Mouse (Mus musculus): ENCODE measurements around the gene Cxcl14. TPM values are rescaled to one million over a fixed set of nuclear protein-coding genes. Genes with fewer than 3 reads are reported as not detected.
A peak's percentile ranks its signal among the peaks of the same experiment; 100 is the strongest.

The Cxcl14 gene
- polyA plus RNA-seq, 1 experiment: 1.7 TPM

- TF ChIP-seq FLI1 (IDR thresholded peaks at IDR 0.05; ENCODE audit: low read length) (no peak), GATA1 (IDR thresholded peaks at IDR 0.05; ENCODE audit: borderline replicate concordance, low read length) (no peak)
- peaks cover 23% of the 10 kb centered on the region for H3K9me3 ChIP-seq
- H3K4me3 ChIP-seq (replicated peaks): no peak overlapping the region
- H3K27me3 ChIP-seq (replicated peaks): peaks cover 23% of the 10 kb centered on the region
- H3K36me3 ChIP-seq (replicated peaks; ENCODE audit: low read length): no peaks in the 10 kb centered on the region
- H3K4me1 ChIP-seq: no peaks in the 10 kb centered on the region
Measured at GRCm38 (mm10) chr13:56270124-56270523, 26.2 kb downstream of the Cxcl14 start.

- Histone ChIP-seq H3K27me3 (replicated peaks) (peaks cover 35% of the 10 kb centered on the region), H3K9me3 (peaks cover 29% of the 10 kb centered on the region), H3K4me3 (replicated peaks) (no peak overlapping the region), H3K4me1 (no peaks in the 10 kb centered on the region), H3K36me3 (replicated peaks; ENCODE audit: low read length) (no peaks in the 10 kb centered on the region)
- TF ChIP-seq FLI1 (IDR thresholded peaks at IDR 0.05; ENCODE audit: low read length) (no peak), GATA1 (IDR thresholded peaks at IDR 0.05; ENCODE audit: borderline replicate concordance, low read length) (no peak)
Measured at GRCm38 (mm10) chr13:56267396-56267795, 29.0 kb downstream of the Cxcl14 start.

GRCm38 (mm10) chr13:56266435-56266834 lies 29.9 kb downstream of the Cxcl14 start:
- H3K27me3 ChIP-seq (replicated peaks): peaks cover 43% of the 10 kb centered on the region
- TF ChIP-seq FLI1 (IDR thresholded peaks at IDR 0.05; ENCODE audit: low read length) (no peak), GATA1 (IDR thresholded peaks at IDR 0.05; ENCODE audit: borderline replicate concordance, low read length) (no peak)
- H3K9me3 ChIP-seq: peaks cover 23% of the 10 kb centered on the region
- no peak overlapping the region for H3K4me3 ChIP-seq (replicated peaks)
- H3K4me1 ChIP-seq: no peaks in the 10 kb centered on the region
- no peaks in the 10 kb centered on the region for H3K36me3 ChIP-seq (replicated peaks; ENCODE audit: low read length)

GRCm38 (mm10) chr13:56265661-56266060 lies 30.7 kb downstream of the Cxcl14 start:
- H3K4me3 ChIP-seq (replicated peaks): no peak overlapping the region
- H3K4me1 ChIP-seq: no peaks in the 10 kb centered on the region
- peaks cover 45% of the 10 kb centered on the region for H3K27me3 ChIP-seq (replicated peaks)
- peaks cover 18% of the 10 kb centered on the region for H3K9me3 ChIP-seq
- TF ChIP-seq GATA1 (IDR thresholded peaks at IDR 0.05; ENCODE audit: borderline replicate concordance, low read length): no peak
- TF ChIP-seq FLI1 (IDR thresholded peaks at IDR 0.05; ENCODE audit: low read length): no peak
- H3K36me3 ChIP-seq (replicated peaks; ENCODE audit: low read length): no peaks in the 10 kb centered on the region

- peaks cover 73% of the 10 kb centered on the region for H3K27me3 ChIP-seq (replicated peaks)
Measured at GRCm38 (mm10) chr13:56262269-56262668, 34.1 kb downstream of the Cxcl14 start.

GRCm38 (mm10) chr13:56260344-56260780 lies 36.0 kb downstream of the Cxcl14 start:
- Histone ChIP-seq H3K27me3 (replicated peaks) (peaks cover 87% of the 10 kb centered on the region), H3K4me1 (peaks cover 4% of the 10 kb centered on the region; the same call in 1 of the 2 replicates)
- no peak for TF ChIP-seq GATA1 (IDR thresholded peaks at IDR 0.05; ENCODE audit: borderline replicate concordance, low read length)
- no peak for TF ChIP-seq FLI1 (IDR thresholded peaks at IDR 0.05; ENCODE audit: low read length)

More at GRCm38 (mm10) chr13:56262269-56262668, 34.1 kb downstream of the Cxcl14 start:
- Histone ChIP-seq H3K4me1 (peaks cover 4% of the 10 kb centered on the region; the same call in 1 of the 2 replicates), H3K36me3 (replicated peaks; ENCODE audit: low read length) (no peaks in the 10 kb centered on the region), H3K9me3 (peaks cover 12% of the 10 kb centered on the region), H3K4me3 (replicated peaks) (no peak overlapping the region)
- TF ChIP-seq GATA1 (IDR thresholded peaks at IDR 0.05; ENCODE audit: borderline replicate concordance, low read length) (no peak), FLI1 (IDR thresholded peaks at IDR 0.05; ENCODE audit: low read length) (no peak)

GRCm38 (mm10) chr13:56259926-56260250 lies 36.5 kb downstream of the Cxcl14 start:
- H3K4me3 ChIP-seq (replicated peaks): no peak overlapping the region
- no peaks in the 10 kb centered on the region for H3K36me3 ChIP-seq (replicated peaks; ENCODE audit: low read length)
- H3K27me3 ChIP-seq (replicated peaks): peaks cover 91% of the 10 kb centered on the region
- TF ChIP-seq GATA1 (IDR thresholded peaks at IDR 0.05; ENCODE audit: borderline replicate concordance, low read length) (no peak), FLI1 (IDR thresholded peaks at IDR 0.05; ENCODE audit: low read length) (no peak)
- peaks cover 8% of the 10 kb centered on the region; the same call in 1 of the 2 replicates for H3K4me1 ChIP-seq
- H3K9me3 ChIP-seq: peaks cover 6% of the 10 kb centered on the region

More at GRCm38 (mm10) chr13:56260344-56260780, 36.0 kb downstream of the Cxcl14 start:
- no peak overlapping the region for H3K4me3 ChIP-seq (replicated peaks)
- H3K9me3 ChIP-seq: peaks cover 6% of the 10 kb centered on the region
- H3K36me3 ChIP-seq (replicated peaks; ENCODE audit: low read length): no peaks in the 10 kb centered on the region

GRCm38 (mm10) chr13:56259021-56259925 lies 37.1 kb downstream of the Cxcl14 start:
- peak overlapping the region; percentile 62 for H3K4me3 ChIP-seq (replicated peaks)
- H3K9me3 ChIP-seq: peaks cover 2% of the 10 kb centered on the region; the same call in 1 of the 2 replicates
- peaks cover 94% of the 10 kb centered on the region for H3K27me3 ChIP-seq (replicated peaks)

GRCm38 (mm10) chr13:56258196-56259020 lies 37.9 kb downstream of the Cxcl14 start:
- H3K9me3 ChIP-seq: peaks cover 2% of the 10 kb centered on the region; the same call in 1 of the 2 replicates
- TF ChIP-seq GATA1 (IDR thresholded peaks at IDR 0.05; ENCODE audit: borderline replicate concordance, low read length) (no peak), FLI1 (IDR thresholded peaks at IDR 0.05; ENCODE audit: low read length) (no peak)
- H3K4me1 ChIP-seq: peaks cover 8% of the 10 kb centered on the region; the same call in 1 of the 2 replicates
- H3K27me3 ChIP-seq (replicated peaks): peaks cover 97% of the 10 kb centered on the region
- no peaks in the 10 kb centered on the region for H3K36me3 ChIP-seq (replicated peaks; ENCODE audit: low read length)
- peak overlapping the region; percentile 62 for H3K4me3 ChIP-seq (replicated peaks)

More at GRCm38 (mm10) chr13:56259021-56259925, 37.1 kb downstream of the Cxcl14 start:
- Histone ChIP-seq H3K4me1 (peaks cover 8% of the 10 kb centered on the region; the same call in 1 of the 2 replicates), H3K36me3 (replicated peaks; ENCODE audit: low read length) (no peaks in the 10 kb centered on the region)
- TF ChIP-seq GATA1 (IDR thresholded peaks at IDR 0.05; ENCODE audit: borderline replicate concordance, low read length) (no peak), FLI1 (IDR thresholded peaks at IDR 0.05; ENCODE audit: low read length) (no peak)
